Mouse (Mus musculus): ENCODE results near the gene Topaz1.
A peak's percentile ranks its signal among the peaks of the same experiment; 100 is the strongest.

DNA sequence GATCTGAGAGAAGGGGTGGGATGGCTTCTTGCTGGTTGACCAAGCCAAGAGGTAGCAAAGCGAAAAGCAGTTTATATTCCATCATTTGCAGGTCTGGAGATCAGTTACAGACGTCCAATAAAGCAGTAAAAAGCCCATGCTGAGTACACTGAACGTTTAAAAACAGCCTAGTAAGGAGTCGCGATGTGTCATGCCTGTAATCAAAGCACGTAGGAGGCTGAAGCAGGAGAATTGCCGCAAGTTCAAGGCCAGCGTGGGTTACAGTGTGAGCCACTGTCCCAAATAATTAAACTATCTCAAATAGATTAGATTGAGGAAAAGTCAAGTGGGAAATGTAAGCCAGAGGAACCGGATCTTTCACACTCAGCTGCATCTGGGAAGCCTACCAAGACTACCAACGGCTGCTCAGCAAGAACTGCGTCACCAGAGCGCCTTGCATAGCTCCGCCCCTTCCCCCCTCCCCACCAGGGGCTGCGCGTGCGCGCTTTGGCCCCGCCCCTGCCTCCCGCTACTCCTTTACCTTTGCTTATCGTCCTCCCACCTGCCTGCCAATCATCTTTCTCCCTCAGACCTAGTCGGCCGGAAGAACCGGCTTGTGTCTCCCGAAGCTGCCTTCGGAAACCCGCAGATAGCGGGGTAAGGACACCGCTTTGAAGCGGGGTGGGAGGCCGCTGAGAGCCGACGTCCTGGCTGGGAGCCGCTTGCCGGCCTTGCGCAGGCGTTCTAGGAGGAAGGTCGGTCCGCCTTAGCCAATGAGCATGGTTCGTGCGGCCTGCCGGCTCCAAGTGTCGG is 58.1 kb downstream of the Topaz1 start, which contains the start of gene Tcaim:
- TF ChIP-seq POLR2A (IDR thresholded peaks at IDR 0.05; ENCODE audit: extremely low read depth, insufficient read depth, low read length) = peak; percentile 72
- no peak for TF ChIP-seq CTCF (IDR thresholded peaks at IDR 0.05; ENCODE audit: low read depth, low read length)
